Mouse (Mus musculus) heart, postnatal 25 days (tissue): ENCODE results near the gene Zfp536. TPM values are rescaled to one million over a fixed set of nuclear protein-coding genes. Genes with fewer than 3 reads are reported as not detected.

Experiments used
- DNase-seq: peaks from one replicate; pipeline ENCODE4 v3.0.0; 2022; ENCODE audit warnings: low spot score
- intact Hi-C: fragments of 180-260 bp; cut with DNase I; formaldehyde crosslinking; loops from one replicate; pipeline ENCODE4 v1.15.1; 2025
- total RNA-seq, 2 experiments: library from RNA; stranded (reverse); gene quantifications; 2 replicates each; pipeline ENCODE4 v1.2.3; 2021

The Zfp536 gene
- total RNA-seq, 2 experiments from 2014 or later = 7.4 to 10.1 TPM

- intact Hi-C loops = no loop called here
- no peak for DNase-seq
Measured at GRCm38 (mm10) chr7:37426061-37426460, 347.4 kb downstream of the Zfp536 start.

DNA sequence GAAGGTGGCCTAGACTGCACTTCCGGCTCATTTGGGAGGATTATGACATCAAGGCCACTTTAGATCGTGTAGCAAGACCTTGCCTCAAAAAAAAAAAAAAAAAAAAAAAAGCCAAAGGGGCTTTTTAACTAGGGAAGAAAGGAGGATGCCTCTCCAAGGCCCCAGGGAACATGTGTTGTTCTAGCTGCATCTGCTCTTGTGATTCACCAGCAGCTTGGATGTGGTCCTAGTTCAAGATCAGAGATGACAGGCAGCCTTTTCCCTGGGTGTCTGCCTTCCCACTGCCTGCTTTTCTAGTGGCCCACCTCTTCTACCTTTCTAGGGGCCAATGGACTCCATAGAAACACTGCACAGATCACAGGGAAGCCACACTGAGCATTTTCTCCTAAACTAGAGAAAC lies 350.5 kb downstream of the Zfp536 start:
- intact Hi-C loops = no loop called here
- DNase-seq = no peak

Other genes starting within 250 kb of the Zfp536 start
- gene Uri1, start 249.9 kb upstream of the Zfp536 start, total RNA-seq = 10 to 100 TPM; 15.4 to 17.4 TPM